Mouse (Mus musculus): ENCODE measurements around the gene C1qtnf12. TPM values are rescaled to one million over a fixed set of nuclear protein-coding genes. Genes with fewer than 3 reads are reported as not detected.

Gene C1qtnf12
- total and polyA plus RNA-seq, 3 experiments, result 21.1 to 25.0 (median 24.5) TPM

DNA sequence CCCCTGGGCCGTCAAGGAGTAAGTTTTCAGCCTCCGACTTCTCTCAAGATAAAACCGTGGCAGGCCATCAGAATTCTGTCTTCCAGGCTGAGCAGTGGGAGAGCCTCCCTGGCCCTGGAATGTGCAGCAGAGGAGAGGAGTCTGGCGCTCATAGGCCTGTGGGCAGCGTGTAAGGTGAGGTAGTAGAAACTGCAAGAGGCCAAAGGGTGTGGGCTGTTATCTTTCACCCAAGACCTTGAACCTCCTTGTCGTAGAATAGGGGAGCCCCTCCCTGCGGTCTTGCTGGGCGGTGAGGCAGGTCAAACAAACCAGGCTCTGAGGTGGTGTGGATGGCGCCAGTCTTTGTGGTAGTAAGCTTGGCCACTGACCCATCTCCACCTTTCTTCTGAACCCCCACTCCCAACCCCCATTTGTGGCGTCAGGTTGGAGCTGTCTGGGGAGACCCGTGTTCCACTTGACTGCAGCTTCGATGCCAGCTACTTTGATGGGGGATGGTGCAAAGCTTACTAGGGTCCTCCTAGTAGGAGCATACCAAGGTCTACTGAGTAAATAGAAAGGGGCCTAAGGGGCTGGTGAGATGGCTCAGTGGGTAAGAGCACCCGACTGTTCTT lies 7.0 kb downstream of the C1qtnf12 start:
- no peak for DNase-seq (ENCODE audit: extremely low read depth)
- Histone ChIP-seq H3K4me3 (replicated peaks in 1 of 3; ENCODE audit: low read depth in 2 of 3, low read length in 2 of 3, poor library complexity in 1 of 3) (no peak overlapping the region), H3K79me2 (replicated peaks; ENCODE audit: control insufficient read depth, extremely low read depth, insufficient read depth, poor library complexity, severe bottlenecking) (no peaks in the 10 kb centered on the region), H3K27ac (ENCODE audit: insufficient read depth, low read depth) (no peak overlapping the region), H3K4me2 (ENCODE audit: insufficient read depth, low read depth, poor library complexity, severe bottlenecking) (no peak overlapping the region), H3K9me3 (replicated peaks; ENCODE audit: low read length) (no peaks in the 10 kb centered on the region), H3K4me1 (ENCODE audit: control insufficient read depth in 1 of 2, insufficient read depth in 2 of 2) (peaks cover 0 to 3% of the 10 kb centered on the region in 2 experiments; a peak in 1 of 4 replicates), H3K36me3 (replicated peaks in 1 of 2; ENCODE audit: control insufficient read depth in 1 of 2, insufficient read depth in 1 of 2, low read length in 1 of 2) (peaks cover 12 to 36% of the 10 kb centered on the region in 2 experiments), H3K9ac (ENCODE audit: insufficient read depth, low read depth) (no peak overlapping the region), H3K27me3 (replicated peaks) (no peaks in the 10 kb centered on the region)
- dilution Hi-C loops (cut with MboI; ENCODE audit: extremely low pct_ligation_motif_present, extremely low pct_unique_long_range_greater_than_20kb, low sequenced_read_pairs) (no loop called here), in situ Hi-C loops (cut with MboI; ENCODE audit: low pct_ligation_motif_present, low pct_unique_long_range_greater_than_20kb, low sequenced_read_pairs) (loop anchor here (10.0 kb wide), 1 partner anchor 126 kb away; no protein-coding TSS in a partner anchor)
- no peak for TF ChIP-seq BHLHE40 (IDR thresholded peaks at IDR 0.05; ENCODE audit: low read depth, low read length)
- TF ChIP-seq RCOR1 (conservative IDR thresholded peaks at IDR 0.05; ENCODE audit: low read depth, low read length), result no peak
- TF ChIP-seq MAZ (IDR thresholded peaks at IDR 0.05; ENCODE audit: low read depth, low read length), result no peak
- no peak for TF ChIP-seq USF1 (IDR thresholded peaks at IDR 0.05; ENCODE audit: low read depth, low read length)
- no peak for TF ChIP-seq GABPA (IDR thresholded peaks at IDR 0.05; ENCODE audit: insufficient replicate concordance, low read depth, low read length)
- no peak for TF ChIP-seq RAD21 (IDR thresholded peaks at IDR 0.05; ENCODE audit: low read depth, low read length)
- no peak for TF ChIP-seq ZKSCAN1 (IDR thresholded peaks at IDR 0.05; ENCODE audit: borderline replicate concordance, low read depth, low read length)

DNA sequence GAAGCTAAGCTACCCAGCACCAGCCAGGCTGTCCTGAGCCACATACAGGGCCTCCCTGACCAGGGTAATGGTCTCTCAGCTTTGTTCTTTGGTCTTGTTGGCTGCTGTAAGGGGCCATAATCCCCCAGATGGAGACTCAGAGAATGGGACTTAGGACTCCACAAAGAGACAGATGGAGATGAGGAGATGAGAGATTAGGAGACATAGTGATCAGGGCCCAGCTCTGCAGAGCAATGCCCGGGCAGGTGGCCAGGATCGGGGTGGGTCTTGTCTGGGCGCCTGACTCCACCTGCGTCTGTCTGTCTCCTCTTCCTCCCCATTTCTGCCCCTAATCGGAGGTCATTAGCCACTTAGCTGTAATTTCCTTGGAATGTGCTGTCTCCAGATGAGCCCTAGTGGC lies 8.2 kb downstream of the C1qtnf12 start:
- in situ Hi-C loops (cut with MboI; ENCODE audit: low pct_ligation_motif_present, low pct_unique_long_range_greater_than_20kb, low sequenced_read_pairs), result no loop called here
- no peak overlapping the region for H3K27ac ChIP-seq (ENCODE audit: insufficient read depth, low read depth)

More for the DNA sequence above, 8.2 kb downstream of the C1qtnf12 start:
- Histone ChIP-seq H3K9me3 (replicated peaks; ENCODE audit: low read length) (no peaks in the 10 kb centered on the region), H3K4me1 (ENCODE audit: control insufficient read depth in 1 of 2, insufficient read depth in 2 of 2) (peaks cover 0 to 3% of the 10 kb centered on the region in 2 experiments; a peak in 1 of 4 replicates), H3K79me2 (replicated peaks; ENCODE audit: control insufficient read depth, extremely low read depth, insufficient read depth, poor library complexity, severe bottlenecking) (no peaks in the 10 kb centered on the region), H3K9ac (ENCODE audit: insufficient read depth, low read depth) (no peak overlapping the region), H3K27me3 (replicated peaks) (no peaks in the 10 kb centered on the region), H3K36me3 (replicated peaks in 1 of 2; ENCODE audit: control insufficient read depth in 1 of 2, insufficient read depth in 1 of 2, low read length in 1 of 2) (peaks cover 10 to 24% of the 10 kb centered on the region in 2 experiments), H3K4me2 (ENCODE audit: insufficient read depth, low read depth, poor library complexity, severe bottlenecking) (no peak overlapping the region), H3K4me3 (replicated peaks in 1 of 3; ENCODE audit: low read depth in 2 of 3, low read length in 2 of 3, poor library complexity in 1 of 3) (no peak overlapping the region)
- DNase-seq (ENCODE audit: extremely low read depth), result no peak
- no peak for TF ChIP-seq MXI1 (IDR thresholded peaks at IDR 0.05; ENCODE audit: low read depth, low read length)
- no peak for TF ChIP-seq UBTF (IDR thresholded peaks at IDR 0.05; ENCODE audit: low read depth, low read length)
- TF ChIP-seq MAFK (IDR thresholded peaks at IDR 0.05; ENCODE audit: insufficient replicate concordance, low read length), result no peak
- TF ChIP-seq ETS1 (conservative IDR thresholded peaks at IDR 0.05; ENCODE audit: low read depth, low read length), result no peak
- no peak for TF ChIP-seq POLR2AphosphoS2 (IDR thresholded peaks at IDR 0.05; ENCODE audit: low read depth, low read length)
- TF ChIP-seq NELFE (IDR thresholded peaks at IDR 0.05; ENCODE audit: low read depth, low read length), result no peak
- no peak for TF ChIP-seq ELF1 (IDR thresholded peaks at IDR 0.05; ENCODE audit: low read depth, low read length)
- no peak for TF ChIP-seq EP300 (IDR thresholded peaks at IDR 0.05; ENCODE audit: low read length)
- no peak for TF ChIP-seq CTCF (conservative IDR thresholded peaks at IDR 0.05 in 1 of 2, IDR thresholded peaks at IDR 0.05 in 1 of 2; ENCODE audit: low read depth in 2 of 2, low read length in 2 of 2)
- TF ChIP-seq E2F4 (IDR thresholded peaks at IDR 0.05; ENCODE audit: insufficient replicate concordance, low read depth, low read length), result no peak
- TF ChIP-seq NRF1 (IDR thresholded peaks at IDR 0.05; ENCODE audit: low read depth, low read length), result no peak
- TF ChIP-seq ZKSCAN1 (IDR thresholded peaks at IDR 0.05; ENCODE audit: borderline replicate concordance, low read depth, low read length), result no peak
- TF ChIP-seq MAX (IDR thresholded peaks at IDR 0.05; ENCODE audit: low read length), result no peak
- TF ChIP-seq SMC3 (IDR thresholded peaks at IDR 0.05; ENCODE audit: low read depth, low read length), result no peak
- dilution Hi-C loops (cut with MboI; ENCODE audit: extremely low pct_ligation_motif_present, extremely low pct_unique_long_range_greater_than_20kb, low sequenced_read_pairs), result no loop called here
